Mouse (Mus musculus): ENCODE data around the gene Ddx23.

DNA sequence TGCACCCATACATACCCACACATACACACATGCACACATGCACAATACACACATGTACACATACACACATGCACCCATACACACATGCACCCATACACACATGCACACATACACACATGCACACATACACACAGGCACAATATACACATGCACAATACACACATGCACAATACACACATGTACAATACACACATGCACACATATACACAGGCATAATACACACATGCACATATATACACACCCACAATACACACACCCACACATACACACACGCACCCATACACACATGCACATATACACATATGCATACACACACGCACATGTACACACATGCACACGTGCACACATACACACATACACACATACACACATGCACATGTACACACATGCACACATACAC lies 50.5 kb downstream of the Ddx23 start:
- TF ChIP-seq POLR2A (IDR thresholded peaks at IDR 0.05; ENCODE audit: borderline replicate concordance, extremely low read depth, insufficient read depth, insufficient read length, poor library complexity, severe bottlenecking) (no peak), CTCF (IDR thresholded peaks at IDR 0.05; ENCODE audit: borderline replicate concordance, extremely low read depth, insufficient read depth, insufficient read length) (no peak)
